In the genomic region with DNA sequence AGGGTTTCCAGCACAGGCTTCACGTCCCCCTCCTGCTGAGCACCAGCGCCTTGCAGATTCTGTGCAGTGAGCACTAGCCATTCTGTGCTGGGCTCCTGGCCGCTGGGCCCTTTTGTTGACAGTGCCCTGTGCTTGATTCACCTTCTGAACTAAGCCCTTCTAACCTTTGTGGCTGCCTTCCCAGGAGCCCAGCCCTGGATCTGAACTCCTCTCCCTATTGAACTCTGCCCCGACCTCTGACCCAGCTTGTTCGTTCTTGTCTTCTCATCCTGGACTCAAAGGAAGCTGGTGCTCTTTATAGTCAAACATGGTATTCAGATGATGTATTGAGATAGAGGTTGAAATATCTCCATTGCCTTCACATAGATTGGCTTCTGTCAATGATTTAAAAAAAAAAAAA, we compare ENCODE assay signal across 26 mouse cellular contexts. TPM values are rescaled to one million over a fixed set of nuclear protein-coding genes. Genes with fewer than 3 reads are reported as not detected.
DNase-seq lines count a peak whose midpoint lies in the region; ATAC-seq lines count a peak whose summit lies in the region.
"Had no signal": no experiment of that assay in that cellular context is flagged by ENCODE, and none has a peak within 500 bp of the region (broad histone marks: within the 10 kb centered on the region; RNA-seq: fewer than 3 reads in every experiment).

No protein-coding gene starts in this region.

- peak; percentile 54 for DNase-seq in embryo, embryonic 10 days (ENCODE audit: low spot score)
- DNase-seq in embryo, embryonic 11 days: no peak
- DNase-seq in embryo, embryonic 10.5 days (ENCODE audit: low spot score): peak; percentile 30
- DNase-seq in ovary, adult 18-20 months (ENCODE audit: low spot score): no peak
- no peak for DNase-seq in adrenal gland, postnatal 4 days (ENCODE audit: low spot score in 2 of 2)
- DNase-seq: adrenal gland, adult 8-10 months; adrenal gland, postnatal 14 days; adrenal gland, postnatal 36 days; B cell, adult 2 months; cerebellum, adult 11 months; cerebellum, adult 18-20 months; cerebellum, adult 8-10 months; cerebellum, adult 9-11 months; cerebellum, postnatal 14 days; cerebellum, postnatal 36 days; forebrain, postnatal 0 days had no signal

- 0 out of 2 replicates have a peak, but pooled peaks have one; percentile 25 for ATAC-seq in erythroid progenitor cell, adult 5-6 weeks (replicated peaks; ENCODE audit: low FRiP score, poor library complexity, severe bottlenecking)
- ATAC-seq: activated CD4-positive, CD25-positive, alpha-beta regulatory T cell, adult 4 months; CD4-positive, CD25-positive, alpha-beta regulatory T cell, adult 4 months; forebrain, embryonic 13.5 days; forebrain, embryonic 15.5 days; forebrain, postnatal 0 days; Patski had no signal

RNA-seq across cellular contexts. Expression of a gene that starts 10.0 kb away (rescaled TPM):
- total RNA-seq in erythroid progenitor cell, adult 5-6 weeks (2015; ENCODE audit: low replicate concordance): not detected in 2 replicates
- total RNA-seq in erythroid progenitor cell, adult 5-6 weeks (2017; ENCODE audit: low replicate concordance): not detected in 2 replicates
- not detected for total RNA-seq in adrenal gland, postnatal 4 days (2021)
- total RNA-seq: adrenal gland, adult 18-20 months; adrenal gland, adult 8-10 months; adrenal gland, postnatal 14 days; adrenal gland, postnatal 36 days; CH12.LX; common myeloid progenitor, adult 5-6 weeks; forebrain, postnatal 0 days; G1E had no signal

RNA-seq across cellular contexts. Expression of a gene that starts 38.2 kb away (rescaled TPM):
- total RNA-seq in erythroid progenitor cell, adult 5-6 weeks (2015; ENCODE audit: low replicate concordance): 3.6 TPM in 1 of 2 replicates, not detected in the other
- total RNA-seq in erythroid progenitor cell, adult 5-6 weeks (2017; ENCODE audit: low replicate concordance): not detected in 2 replicates
- total RNA-seq in adrenal gland, postnatal 4 days (2021): 10 to 100 TPM; 52.7 to 53.2 TPM
- total RNA-seq: G1E had no signal

Comparison
In these comparisons a context has a peak if more than half of its experiments do, and no peak if none do; other contexts are left out.
1. DNase-seq: peak in embryo, embryonic 10 days (single experiment) and embryo, embryonic 10.5 days (single experiment); none in embryo, embryonic 11 days (single experiment), ovary, adult 18-20 months (single experiment) and adrenal gland, postnatal 4 days (0 of 2).
2. RNA of a gene that starts 38.2 kb away (total RNA-seq): 52.7 to 53.2 TPM in adrenal gland, postnatal 4 days; 3.6 TPM in erythroid progenitor cell, adult 5-6 weeks; every median in the first group is over 10 times any median in the second.